Mouse (Mus musculus): ENCODE data around the gene Nrp1. TPM values are rescaled to one million over a fixed set of nuclear protein-coding genes. Genes with fewer than 3 reads are reported as not detected.
A peak's percentile ranks its signal among the peaks of the same experiment; 100 is the strongest.

Gene Nrp1
- polyA plus RNA-seq, 1 experiment from 2014 or later, result 132 TPM

- WGBS, result 79% methylated on average over 3 of the region's 3 CpGs
- ATAC-seq (replicated peaks), result no peak
- Histone ChIP-seq H3K9me3 (no peaks in the 10 kb centered on the region), H3K36me3 (peaks cover 1% of the 10 kb centered on the region; the same call in 1 of the 2 replicates), H3K27ac (replicated peaks) (no peak overlapping the region), H3K4me2 (replicated peaks) (no peak overlapping the region), H3K27me3 (no peaks in the 10 kb centered on the region), H3K9ac (replicated peaks) (no peak overlapping the region), H3K4me1 (peaks cover 3% of the 10 kb centered on the region; the same call in 1 of the 2 replicates), H3K4me3 (no peak overlapping the region)
Observed at GRCm38 (mm10) chr8:128454026-128454425, 95.6 kb downstream of the Nrp1 start.

- no peaks in the 10 kb centered on the region for H3K27me3 ChIP-seq
- WGBS, result 87% methylated on average over 2 of the region's 2 CpGs
- H3K9ac ChIP-seq (replicated peaks), result no peak overlapping the region
- H3K36me3 ChIP-seq, result peaks cover 11% of the 10 kb centered on the region; the same call in 1 of the 2 replicates
- no peak overlapping the region for H3K27ac ChIP-seq (replicated peaks)
- no peaks in the 10 kb centered on the region for H3K4me1 ChIP-seq
- no peak for ATAC-seq (replicated peaks)
- H3K4me2 ChIP-seq (replicated peaks), result no peak overlapping the region
- H3K4me3 ChIP-seq, result no peak overlapping the region
- H3K9me3 ChIP-seq, result no peaks in the 10 kb centered on the region
Observed at GRCm38 (mm10) chr8:128457277-128457676, 98.9 kb downstream of the Nrp1 start.

GRCm38 (mm10) chr8:128459704-128460103, 101.3 kb downstream of the Nrp1 start:
- no peak for ATAC-seq (replicated peaks)
- no peak overlapping the region for H3K4me3 ChIP-seq
- no peak overlapping the region for H3K27ac ChIP-seq (replicated peaks)
- no peaks in the 10 kb centered on the region for H3K9me3 ChIP-seq
- H3K4me1 ChIP-seq, result no peaks in the 10 kb centered on the region
- H3K36me3 ChIP-seq, result peaks cover 11% of the 10 kb centered on the region; the same call in 1 of the 2 replicates
- H3K27me3 ChIP-seq, result no peaks in the 10 kb centered on the region
- no peak overlapping the region for H3K4me2 ChIP-seq (replicated peaks)
- H3K9ac ChIP-seq (replicated peaks), result no peak overlapping the region
- WGBS, result 50% methylated on average over 1 of the region's 1 CpGs

- Histone ChIP-seq H3K27me3 (no peaks in the 10 kb centered on the region), H3K27ac (replicated peaks) (no peak overlapping the region), H3K4me1 (no peaks in the 10 kb centered on the region), H3K36me3 (peaks cover 11% of the 10 kb centered on the region; the same call in 1 of the 2 replicates), H3K9me3 (no peaks in the 10 kb centered on the region), H3K4me2 (replicated peaks) (no peak overlapping the region), H3K9ac (replicated peaks) (no peak overlapping the region), H3K4me3 (no peak overlapping the region)
- no peak for ATAC-seq (replicated peaks)
Observed at GRCm38 (mm10) chr8:128461716-128462115, 103.3 kb downstream of the Nrp1 start.

GRCm38 (mm10) chr8:128463162-128463561, 104.8 kb downstream of the Nrp1 start:
- Histone ChIP-seq H3K4me2 (replicated peaks) (no peak overlapping the region), H3K36me3 (peaks cover 11% of the 10 kb centered on the region; the same call in 1 of the 2 replicates), H3K4me1 (no peaks in the 10 kb centered on the region), H3K27me3 (no peaks in the 10 kb centered on the region), H3K4me3 (no peak overlapping the region), H3K9me3 (no peaks in the 10 kb centered on the region), H3K27ac (replicated peaks) (no peak overlapping the region), H3K9ac (replicated peaks) (no peak overlapping the region)
- ATAC-seq (replicated peaks), result no peak

- ATAC-seq (replicated peaks), result no peak
- Histone ChIP-seq H3K4me1 (no peaks in the 10 kb centered on the region), H3K27me3 (no peaks in the 10 kb centered on the region), H3K36me3 (peaks cover 9% of the 10 kb centered on the region; the same call in 1 of the 2 replicates), H3K4me3 (no peak overlapping the region), H3K4me2 (replicated peaks) (no peak overlapping the region), H3K27ac (replicated peaks) (no peak overlapping the region), H3K9ac (replicated peaks) (no peak overlapping the region), H3K9me3 (no peaks in the 10 kb centered on the region)
- WGBS, result 89% methylated on average over 4 of the region's 4 CpGs
Observed at GRCm38 (mm10) chr8:128464056-128464623, 105.7 kb downstream of the Nrp1 start.

GRCm38 (mm10) chr8:128465553-128465952, 107.1 kb downstream of the Nrp1 start:
- Histone ChIP-seq H3K4me3 (no peak overlapping the region), H3K4me1 (no peaks in the 10 kb centered on the region), H3K4me2 (replicated peaks) (no peak overlapping the region), H3K27ac (replicated peaks) (no peak overlapping the region), H3K27me3 (no peaks in the 10 kb centered on the region), H3K9me3 (no peaks in the 10 kb centered on the region), H3K36me3 (peaks cover 9% of the 10 kb centered on the region; the same call in 1 of the 2 replicates), H3K9ac (replicated peaks) (no peak overlapping the region)
- WGBS, result 90% methylated on average over 2 of the region's 2 CpGs
- ATAC-seq (replicated peaks), result no peak

GRCm38 (mm10) chr8:128466681-128467430, 108.5 kb downstream of the Nrp1 start:
- Histone ChIP-seq H3K4me2 (replicated peaks) (no peak overlapping the region), H3K27ac (replicated peaks) (no peak overlapping the region), H3K36me3 (peaks cover 5% of the 10 kb centered on the region; the same call in 1 of the 2 replicates), H3K4me3 (no peak overlapping the region), H3K9me3 (no peaks in the 10 kb centered on the region), H3K4me1 (no peaks in the 10 kb centered on the region), H3K27me3 (no peaks in the 10 kb centered on the region), H3K9ac (replicated peaks) (no peak overlapping the region)
- WGBS, result 81% methylated on average over 4 of the region's 4 CpGs
- no peak for ATAC-seq (replicated peaks)

GRCm38 (mm10) chr8:128470097-128470496, 111.7 kb downstream of the Nrp1 start:
- Histone ChIP-seq H3K36me3 (peaks cover 3% of the 10 kb centered on the region; the same call in 1 of the 2 replicates), H3K4me2 (replicated peaks) (no peak overlapping the region), H3K27ac (replicated peaks) (no peak overlapping the region), H3K4me1 (no peaks in the 10 kb centered on the region), H3K4me3 (no peak overlapping the region), H3K9me3 (no peaks in the 10 kb centered on the region), H3K27me3 (no peaks in the 10 kb centered on the region), H3K9ac (replicated peaks) (no peak overlapping the region)
- 64% methylated on average over 2 of the region's 2 CpGs for WGBS
- ATAC-seq (replicated peaks), result no peak

- peak; percentile 84 for ATAC-seq (replicated peaks)
Observed at GRCm38 (mm10) chr8:128471186-128471585, 112.8 kb downstream of the Nrp1 start.

GRCm38 (mm10) chr8:128472871-128473270, 114.5 kb downstream of the Nrp1 start:
- Histone ChIP-seq H3K4me1 (peaks cover 6% of the 10 kb centered on the region), H3K4me3 (no peak overlapping the region), H3K27ac (replicated peaks) (no peak overlapping the region), H3K36me3 (peaks cover 10% of the 10 kb centered on the region), H3K9me3 (no peaks in the 10 kb centered on the region), H3K27me3 (no peaks in the 10 kb centered on the region), H3K4me2 (replicated peaks) (no peak overlapping the region), H3K9ac (replicated peaks) (no peak overlapping the region)
- no peak for ATAC-seq (replicated peaks)
- 64% methylated on average over 2 of the region's 2 CpGs for WGBS

More at GRCm38 (mm10) chr8:128471186-128471585, 112.8 kb downstream of the Nrp1 start:
- H3K27ac ChIP-seq (replicated peaks), result no peak overlapping the region
- H3K4me3 ChIP-seq, result no peak overlapping the region
- WGBS, result 61% methylated on average over 2 of the region's 2 CpGs
- peaks cover 5% of the 10 kb centered on the region; the same call in 1 of the 2 replicates for H3K36me3 ChIP-seq
- no peak overlapping the region for H3K9ac ChIP-seq (replicated peaks)
- H3K27me3 ChIP-seq, result no peaks in the 10 kb centered on the region
- H3K9me3 ChIP-seq, result no peaks in the 10 kb centered on the region
- peaks cover 4% of the 10 kb centered on the region for H3K4me1 ChIP-seq
- H3K4me2 ChIP-seq (replicated peaks), result no peak overlapping the region

GRCm38 (mm10) chr8:128473456-128474239, 115.2 kb downstream of the Nrp1 start:
- Histone ChIP-seq H3K4me3 (no peak overlapping the region), H3K9me3 (no peaks in the 10 kb centered on the region), H3K27me3 (no peaks in the 10 kb centered on the region), H3K9ac (replicated peaks) (no peak overlapping the region), H3K4me1 (peaks cover 6% of the 10 kb centered on the region), H3K27ac (replicated peaks) (no peak overlapping the region), H3K4me2 (replicated peaks) (no peak overlapping the region), H3K36me3 (peaks cover 13% of the 10 kb centered on the region)
- no peak for ATAC-seq (replicated peaks)
- WGBS, result 80% methylated on average over 5 of the region's 5 CpGs

All from forebrain, embryonic 15.5 days (tissue).